Mouse (Mus musculus) neutrophil, adult 65 days (primary cell): ENCODE data around the gene Aplp1. TPM values are rescaled to one million over a fixed set of nuclear protein-coding genes. Genes with fewer than 3 reads are reported as not detected.

Experiments used
- total RNA-seq: library from RNA; stranded (reverse); gene quantifications from 2 replicates; pipeline ENCODE4 v1.2.4, GENCODE M21; 2023

Aplp1 gene
- 0.25 TPM in 1 of 2 replicates, not detected in the other for total RNA-seq

DNA sequence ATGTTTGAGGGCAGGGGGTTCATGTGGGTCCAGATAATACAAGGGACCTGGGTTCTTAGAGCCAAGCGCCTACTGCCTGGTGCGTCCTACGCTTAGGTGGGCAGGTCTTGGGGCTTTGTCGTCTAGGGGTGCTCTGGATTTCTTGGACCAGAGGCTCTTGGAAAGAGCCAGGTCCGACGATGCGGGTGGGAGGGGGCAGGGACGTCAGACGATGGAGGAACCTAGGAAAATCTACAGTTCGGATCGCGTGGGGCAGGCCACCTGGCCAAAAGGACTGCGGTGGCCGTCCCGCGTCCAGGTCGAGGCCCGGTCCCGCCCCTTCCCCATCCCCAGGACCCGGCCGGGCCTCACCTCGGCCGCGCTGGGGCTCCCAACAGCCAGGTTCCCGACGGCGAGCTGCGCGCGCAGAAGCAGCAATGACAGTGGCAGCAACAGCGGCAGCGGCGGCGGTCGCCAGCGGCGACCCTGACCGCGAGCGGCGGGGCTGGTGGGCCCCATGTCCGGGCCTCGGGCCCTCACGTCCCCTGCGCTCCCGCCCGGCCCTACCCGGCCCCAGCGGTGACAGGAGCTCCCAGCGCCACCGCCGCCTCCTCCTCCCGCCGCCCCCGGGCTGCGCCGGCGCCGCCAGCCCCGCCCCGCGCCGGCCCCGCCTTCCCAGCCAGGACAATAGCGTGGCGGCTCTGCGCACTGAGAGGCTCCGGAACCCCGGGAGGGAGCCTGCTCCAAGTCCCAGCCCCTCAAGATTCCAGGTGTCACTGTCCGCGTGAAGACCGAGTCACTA lies at the start of gene Aplp1:
TSS of gene Aplp1 (minus strand) at position 565 of the 781 bp plus-strand sequence.

GRCm38 (mm10) chr7:30493401-30493931 lies 48.1 kb upstream of the Aplp1 start, which contains the start of gene Prodh2:
Gene Prodh2 (plus strand): TSS chr7:30493622.

DNA sequence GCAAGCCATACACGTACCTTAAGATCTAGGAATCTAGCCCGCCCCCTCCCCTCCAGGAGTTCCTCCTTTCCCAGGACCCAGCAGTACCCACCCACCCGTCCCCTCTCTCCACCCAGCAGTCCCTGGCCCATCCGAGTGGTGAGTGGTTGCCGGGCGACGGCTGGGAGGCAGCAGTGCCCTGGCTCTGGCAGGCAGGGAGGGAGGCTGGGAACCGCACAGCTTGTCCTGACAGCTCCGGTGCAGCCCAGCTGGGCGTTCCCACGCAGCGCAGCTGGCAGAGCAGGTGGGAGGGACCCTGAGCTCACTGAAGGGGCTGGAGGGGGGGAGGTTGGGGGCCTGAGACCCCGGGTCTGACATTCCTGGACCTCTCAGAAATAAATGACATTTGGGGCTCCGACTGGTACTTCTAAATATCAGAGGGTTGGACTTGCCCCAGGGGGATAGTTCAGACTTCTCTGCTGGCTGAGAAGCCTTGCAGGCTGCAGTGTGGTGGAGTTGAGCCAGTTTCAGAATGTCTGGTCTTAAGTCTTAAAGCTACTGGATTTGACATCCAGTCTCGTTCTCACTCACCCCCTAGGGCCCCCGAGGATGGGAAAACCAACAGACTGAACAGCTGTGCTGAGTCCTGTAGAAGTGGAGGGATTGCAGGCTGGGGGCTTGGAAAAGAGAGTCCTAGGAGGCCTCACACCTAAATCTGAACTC lies 12.4 kb upstream of the Aplp1 start, which contains the start of the genes Kirrel2 and Nphs1:
TSS of gene Kirrel2 (minus strand) at position 62 of the 702 bp plus-strand sequence.
TSS of gene Nphs1 (plus strand) at position 687 of the 702 bp plus-strand sequence.

GRCm38 (mm10) chr7:30421175-30421889 lies 24.0 kb downstream of the Aplp1 start, which contains the start of gene Nfkbid:
Gene Nfkbid (plus strand): TSS chr7:30421732.

DNA sequence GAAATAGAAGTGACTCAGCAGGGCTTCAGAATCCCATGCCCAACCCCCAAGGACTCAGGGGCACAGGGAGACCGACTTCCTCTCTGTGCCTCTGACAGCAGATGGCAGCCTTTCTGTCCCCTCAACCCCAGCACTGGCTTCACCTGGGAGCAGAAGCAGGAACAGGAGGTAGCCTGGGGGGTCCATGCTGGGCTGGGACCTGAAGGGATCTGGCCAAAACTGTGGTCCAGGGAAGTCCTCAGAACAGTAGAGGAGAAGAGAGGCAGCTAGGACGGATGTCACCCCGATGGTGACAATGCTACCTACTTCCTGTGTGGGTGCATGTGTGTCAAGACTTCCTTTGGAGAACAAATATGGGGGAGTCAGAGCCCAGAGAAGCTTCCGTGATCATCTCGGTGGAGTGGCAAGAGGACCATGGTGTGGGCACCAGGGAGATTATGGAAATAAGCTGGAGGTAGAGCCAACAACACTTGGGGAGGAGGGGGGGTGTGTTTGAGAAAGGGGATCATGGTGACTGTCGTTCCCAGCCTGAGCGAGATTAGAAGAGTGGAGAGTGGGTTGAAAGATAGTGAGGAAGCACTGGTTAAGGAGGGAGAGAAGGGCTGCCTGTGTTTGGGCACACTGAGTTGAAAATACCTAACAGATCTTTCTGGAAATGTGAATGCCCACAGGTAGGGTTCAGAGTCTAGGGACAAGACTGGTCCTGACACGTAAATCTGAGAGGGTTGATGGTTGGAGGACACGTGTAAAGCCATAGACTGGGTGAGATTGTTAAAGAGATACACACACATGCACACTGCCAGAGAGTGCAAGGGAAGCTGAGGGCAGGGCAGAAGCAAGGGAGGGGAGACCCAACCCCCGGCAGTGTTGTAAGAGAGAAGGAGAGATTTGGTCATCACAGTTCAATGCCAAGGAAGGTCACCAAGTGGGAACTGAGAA lies 25.5 kb downstream of the Aplp1 start, which contains the start of gene Hcst:
TSS of gene Hcst (minus strand) at position 294 of the 939 bp plus-strand sequence.

DNA sequence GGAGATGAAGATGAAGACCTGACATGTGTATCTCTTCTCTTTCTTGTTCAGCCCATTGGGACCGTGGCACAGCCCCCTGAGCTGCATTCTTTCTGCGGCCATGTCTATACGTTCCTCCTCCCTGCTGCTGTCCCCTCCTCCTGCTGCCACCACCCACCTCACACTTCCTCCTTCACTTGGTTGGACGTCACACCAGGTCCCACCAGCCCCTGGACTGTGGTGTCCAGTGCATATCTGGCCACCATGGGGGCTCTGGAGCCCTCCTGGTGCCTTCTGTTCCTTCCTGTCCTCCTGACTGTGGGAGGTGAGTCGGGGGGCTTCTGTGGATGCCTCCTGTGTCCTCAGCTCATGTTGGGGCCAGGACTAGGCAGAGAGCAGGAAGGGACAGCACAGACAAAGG lies 31.7 kb downstream of the Aplp1 start, which contains the start of gene Tyrobp:
TSS of gene Tyrobp (plus strand) at position 165 of the 400 bp plus-strand sequence.

Other genes with a start within 250 kb of the Aplp1 start
- 210 and 217 TPM in 2 replicates for gene Capns1, start 246.7 kb downstream of the Aplp1 start, total RNA-seq
- 13.6 and 20.7 TPM in 2 replicates for gene Polr2i, start 213.6 kb downstream of the Aplp1 start, total RNA-seq
- 35.3 and 41.6 TPM in 2 replicates for gene Tbcb, start 213.3 kb downstream of the Aplp1 start, total RNA-seq
- not detected in 2 replicates for gene Ovol3, start 209.8 kb downstream of the Aplp1 start, total RNA-seq
- 0.50 TPM in 1 of 2 replicates, not detected in the other for gene Thap8, start 165.4 kb downstream of the Aplp1 start, total RNA-seq
- 16.4 and 19.5 TPM in 2 replicates for gene Wdr62, start 165.1 kb downstream of the Aplp1 start, total RNA-seq
- gene Clip3, start 153.8 kb downstream of the Aplp1 start, total RNA-seq: not detected in 2 replicates
- 12.1 and 19.6 TPM in 2 replicates for gene Alkbh6, start 136.8 kb downstream of the Aplp1 start, total RNA-seq
- gene Syne4, start 130.7 kb downstream of the Aplp1 start, total RNA-seq: 0.73 TPM in 1 of 2 replicates, not detected in the other
- 0.29 TPM in 1 of 2 replicates, not detected in the other for gene E130208F15Rik, start 123.8 kb downstream of the Aplp1 start, total RNA-seq
- 1.9 and 3.6 TPM in 2 replicates for gene Sdhaf1, start 121.6 kb downstream of the Aplp1 start, total RNA-seq
- gene Lrfn3, start 82.8 kb downstream of the Aplp1 start, total RNA-seq: not detected in 2 replicates
- gene Tyrobp, start 31.8 kb downstream of the Aplp1 start, total RNA-seq: 2,000 and 2,325 TPM in 2 replicates
- gene Hcst, start 25.7 kb downstream of the Aplp1 start, total RNA-seq: 115 and 126 TPM in 2 replicates
- gene Nfkbid, start 23.8 kb downstream of the Aplp1 start, total RNA-seq: 82.7 and 113 TPM in 2 replicates
- gene Kirrel2, start 12.2 kb upstream of the Aplp1 start, total RNA-seq: not detected in 2 replicates
- not detected in 2 replicates for gene Nphs1, start 12.8 kb upstream of the Aplp1 start, total RNA-seq
- gene Prodh2, start 48.1 kb upstream of the Aplp1 start, total RNA-seq: not detected in 2 replicates
- 9.4 and 16.2 TPM in 2 replicates for gene Arhgap33, start 89.5 kb upstream of the Aplp1 start, total RNA-seq
- gene Hspb6, start 106.6 kb upstream of the Aplp1 start, total RNA-seq: 2.6 and 4.0 TPM in 2 replicates
- gene Proser3, start 106.8 kb upstream of the Aplp1 start, total RNA-seq: 2.2 and 3.3 TPM in 2 replicates
- gene Lin37, start 114.3 kb upstream of the Aplp1 start, total RNA-seq: 28.0 and 29.5 TPM in 2 replicates
- 38.4 and 45.2 TPM in 2 replicates for gene U2af1l4, start 117.8 kb upstream of the Aplp1 start, total RNA-seq
- 1.3 and 2.7 TPM in 2 replicates for gene Gm49396, start 117.8 kb upstream of the Aplp1 start, total RNA-seq
- 115 TPM in 2 replicates for gene Psenen, start 118.1 kb upstream of the Aplp1 start, total RNA-seq
- 3.5 and 6.1 TPM in 2 replicates for gene Igflr1, start 119.9 kb upstream of the Aplp1 start, total RNA-seq
- gene Kmt2b, start 143.2 kb upstream of the Aplp1 start, total RNA-seq: 47.8 and 65.1 TPM in 2 replicates
- gene Zbtb32, start 153.4 kb upstream of the Aplp1 start, total RNA-seq: 0.29 TPM in 1 of 2 replicates, not detected in the other
- gene Upk1a, start 167.3 kb upstream of the Aplp1 start, total RNA-seq: not detected in 2 replicates
- 220 and 238 TPM in 2 replicates for gene Cox6b1, start 180.6 kb upstream of the Aplp1 start, total RNA-seq
- not detected in 2 replicates for gene Etv2, start 190.3 kb upstream of the Aplp1 start, total RNA-seq
- gene Rbm42, start 204.8 kb upstream of the Aplp1 start, total RNA-seq: 88.7 and 91.5 TPM in 2 replicates
- gene Haus5, start 219.5 kb upstream of the Aplp1 start, total RNA-seq: 17.9 and 25.1 TPM in 2 replicates
- gene Pmis2, start 226.1 kb upstream of the Aplp1 start, total RNA-seq: not detected in 2 replicates